ENCODE assay signal across 8 mouse cellular contexts in the genomic region with DNA sequence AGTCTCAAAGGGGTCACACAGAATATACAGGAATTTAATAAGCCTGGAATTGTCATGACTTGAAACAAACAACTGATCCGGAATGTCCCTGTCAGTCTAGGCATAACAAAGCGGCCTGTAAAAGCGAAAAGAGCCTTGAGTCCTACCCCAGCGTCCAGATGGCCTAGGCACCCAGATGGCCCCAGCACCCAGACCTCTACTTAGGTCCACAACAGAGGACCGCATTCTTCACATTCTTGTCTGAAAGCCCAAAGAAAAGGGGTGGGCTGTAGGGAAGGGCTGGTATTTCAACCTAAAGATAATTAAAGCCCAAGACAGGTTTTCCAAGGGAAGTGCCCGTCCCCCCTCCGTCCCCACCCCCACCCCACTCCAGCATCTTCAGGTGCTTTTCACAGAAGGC. TPM values are rescaled to one million over a fixed set of nuclear protein-coding genes. Genes with fewer than 3 reads are reported as not detected.
DNase-seq lines count a peak whose midpoint lies in the region; ATAC-seq and TF ChIP-seq lines count a peak whose summit lies in the region.

No protein-coding gene starts in this region.

- intact Hi-C loops in heart, adult 2 months (cut with DNase I), result no loop called here
- intact Hi-C loops in left cerebral cortex, adult 2 months (cut with DNase I), result no loop called here
- intact Hi-C loops in left cerebral cortex, postnatal 4 days (cut with DNase I), result no loop called here
- intact Hi-C loops in left cerebral cortex, postnatal 25 days (cut with DNase I), result no loop called here

- peaks cover 25% of the 10 kb centered on the region for H3K36me3 ChIP-seq in heart, adult 2 months (ENCODE audit: control insufficient read depth, insufficient read depth, low read length)
- H3K36me3 ChIP-seq in limb, embryonic 15.5 days, result 0 out of 2 replicates have a peak, but pooled peaks cover 11% of the 10 kb centered on the region

- peaks cover 10% of the 10 kb centered on the region for H3K79me2 ChIP-seq in heart, adult 2 months (replicated peaks; ENCODE audit: control insufficient read depth, insufficient read depth, low read length)

- no peaks in the 10 kb centered on the region for H3K9me3 ChIP-seq in limb, embryonic 15.5 days

- TF ChIP-seq POLR2A in heart, adult 2 months (IDR thresholded peaks at IDR 0.05; ENCODE audit: insufficient read depth, low read depth, low read length), result no peak

- H3K9ac ChIP-seq in heart, adult 2 months (ENCODE audit: low read depth, low read length), result no peak overlapping the region
- no peak overlapping the region for H3K9ac ChIP-seq in limb, embryonic 15.5 days

- no peak for TF ChIP-seq EP300 in heart, adult 2 months (IDR thresholded peaks at IDR 0.05; ENCODE audit: insufficient read depth, low read depth, low read length)

- peaks cover 55% of the 10 kb centered on the region for H3K4me1 ChIP-seq in heart, adult 2 months (ENCODE audit: control insufficient read depth, insufficient read depth, low read length)
- peaks cover 44% of the 10 kb centered on the region for H3K4me1 ChIP-seq in limb, embryonic 15.5 days

- no peaks in the 10 kb centered on the region for H3K27me3 ChIP-seq in heart, adult 2 months (ENCODE audit: control insufficient read depth, insufficient read depth, low read length)
- no peaks in the 10 kb centered on the region for H3K27me3 ChIP-seq in limb, embryonic 15.5 days

- DNase-seq in heart, adult 2 months, result no peak
- DNase-seq in heart, adult 9 months (ENCODE audit: low spot score in 2 of 2), result no peak
- DNase-seq in left cerebral cortex, adult 2 months (ENCODE audit: extremely low spot score in 1 of 2, low spot score in 2 of 2), result no peak
- no peak for DNase-seq in left cerebral cortex, postnatal 4 days
- peak; percentile 49 for DNase-seq in brain, adult 2 months (ENCODE audit: low read depth, low spot score)
- DNase-seq in left cerebral cortex, postnatal 25 days (ENCODE audit: low spot score in 2 of 2), result no peak
- DNase-seq in gastrocnemius, postnatal 4 days (ENCODE audit: low spot score in 2 of 2), result no peak

- TF ChIP-seq CTCF in heart, adult 2 months (IDR thresholded peaks at IDR 0.05), result no peak
- TF ChIP-seq CTCF in left cerebral cortex, adult 2 months (IDR thresholded peaks at IDR 0.05), result no peak

- no peak overlapping the region for H3K4me3 ChIP-seq in heart, adult 2 months
- H3K4me3 ChIP-seq in left cerebral cortex, adult 2 months, result no peak overlapping the region
- H3K4me3 ChIP-seq in limb, embryonic 15.5 days, result no peak overlapping the region

- peak overlapping the region; percentile 45 for H3K27ac ChIP-seq in heart, adult 2 months
- peak overlapping the region; percentile 28 for H3K27ac ChIP-seq in left cerebral cortex, adult 2 months
- H3K27ac ChIP-seq in limb, embryonic 15.5 days, result peak overlapping the region; percentile 60

- no peak for ATAC-seq in limb, embryonic 15.5 days (ENCODE audit: insufficient number of reproducible peaks, low FRiP score, low TSS enrichment, low read depth)

- WGBS in heart, adult 2 months, result 38% methylated on average over 7 of the region's 7 CpGs
- WGBS in limb, embryonic 15.5 days, result 25% methylated on average over 7 of the region's 7 CpGs

- H3K4me2 ChIP-seq in limb, embryonic 15.5 days, result no peak overlapping the region

RNA-seq across cellular contexts. Expression of gene Myh9, which starts 14.6 kb away (rescaled TPM):
- total RNA-seq in heart, adult 2 months (2021), result 100 to 1,000 TPM in 1 of 2 experiments, 10 to 100 TPM in 1; 88.3 to 111 TPM
- polyA plus RNA-seq in heart, adult 2 months (2012; rRNA removed), result 30.4 and 46.8 TPM in 2 replicates
- 10 to 100 TPM; 81.2 to 91.4 TPM for total RNA-seq in left cerebral cortex, adult 2 months (2021)
- total RNA-seq in left cerebral cortex, postnatal 4 days (2021), result 10 to 100 TPM; 59.5 to 63.4 TPM
- 39.9 and 44.1 TPM in 2 replicates for polyA plus RNA-seq in limb, embryonic 15.5 days (2015; fragmentation: Nextera tagmentation; extraction: Ambion mirVana)
- total RNA-seq in left cerebral cortex, postnatal 25 days (2021), result 10 to 100 TPM; 69.9 to 75.5 TPM
- total RNA-seq in gastrocnemius, postnatal 4 days (2021), result 100 to 1,000 TPM; 171 to 187 TPM
